Mouse (Mus musculus): ENCODE results near the gene Katnbl1.
"Not testable (repeated sequence)": the region's sequence is repeated elsewhere in the genome, so short reads cannot be mapped to it uniquely, and the experiment has no call there.

Katnbl1 gene

GRCm38 (mm10) chr2:112392689-112393088 is 13.7 kb downstream of the Katnbl1 start:
- no peak for DNase-seq (ENCODE audit: extremely low spot score, low read depth, low spot score)

- no peak for DNase-seq (ENCODE audit: extremely low spot score, low read depth, low spot score)
These were observed 14.9 kb downstream of the Katnbl1 start for GRCm38 (mm10) chr2:112393958-112394357.

GRCm38 (mm10) chr2:112396649-112397048 is 17.6 kb downstream of the Katnbl1 start:
- no peak for DNase-seq (ENCODE audit: extremely low spot score, low read depth, low spot score)

GRCm38 (mm10) chr2:112407030-112407429 is 28.0 kb downstream of the Katnbl1 start:
- no peak for DNase-seq (ENCODE audit: extremely low spot score, low read depth, low spot score)

GRCm38 (mm10) chr2:112425308-112425707 is 46.3 kb downstream of the Katnbl1 start:
- no peak for DNase-seq (ENCODE audit: extremely low spot score, low read depth, low spot score)

GRCm38 (mm10) chr2:112428534-112428933 is 49.5 kb downstream of the Katnbl1 start:
- not testable (repeated sequence) for DNase-seq (ENCODE audit: extremely low spot score, low read depth, low spot score)

- no peak for DNase-seq (ENCODE audit: extremely low spot score, low read depth, low spot score)
These were observed 50.7 kb downstream of the Katnbl1 start for GRCm38 (mm10) chr2:112429665-112430064.

- no peak for DNase-seq (ENCODE audit: extremely low spot score, low read depth, low spot score)
These were observed 51.4 kb downstream of the Katnbl1 start for GRCm38 (mm10) chr2:112430403-112430802.

GRCm38 (mm10) chr2:112432523-112432922 is 53.5 kb downstream of the Katnbl1 start:
- DNase-seq (ENCODE audit: extremely low spot score, low read depth, low spot score): no peak

GRCm38 (mm10) chr2:112433359-112433758 is 54.3 kb downstream of the Katnbl1 start:
- DNase-seq (ENCODE audit: extremely low spot score, low read depth, low spot score): no peak

GRCm38 (mm10) chr2:112436292-112436691 is 57.3 kb downstream of the Katnbl1 start:
- DNase-seq (ENCODE audit: extremely low spot score, low read depth, low spot score): no peak

GRCm38 (mm10) chr2:112437589-112437988 is 58.6 kb downstream of the Katnbl1 start:
- no peak for DNase-seq (ENCODE audit: extremely low spot score, low read depth, low spot score)

GRCm38 (mm10) chr2:112443491-112443890 is 64.5 kb downstream of the Katnbl1 start:
- no peak for DNase-seq (ENCODE audit: extremely low spot score, low read depth, low spot score)

GRCm38 (mm10) chr2:112445511-112445910 is 66.5 kb downstream of the Katnbl1 start:
- DNase-seq (ENCODE audit: extremely low spot score, low read depth, low spot score): no peak

- DNase-seq (ENCODE audit: extremely low spot score, low read depth, low spot score): not testable (repeated sequence)
These were observed 69.0 kb downstream of the Katnbl1 start for GRCm38 (mm10) chr2:112448046-112448445.

- DNase-seq (ENCODE audit: extremely low spot score, low read depth, low spot score): no peak
These were observed 69.6 kb downstream of the Katnbl1 start for GRCm38 (mm10) chr2:112448510-112449059.

- DNase-seq (ENCODE audit: extremely low spot score, low read depth, low spot score): no peak
These were observed 70.7 kb downstream of the Katnbl1 start for GRCm38 (mm10) chr2:112449597-112450296.

- DNase-seq (ENCODE audit: extremely low spot score, low read depth, low spot score): not testable (repeated sequence)
These were observed 73.5 kb downstream of the Katnbl1 start for GRCm38 (mm10) chr2:112452513-112452912.

- DNase-seq (ENCODE audit: extremely low spot score, low read depth, low spot score): no peak
These were observed 75.3 kb downstream of the Katnbl1 start for GRCm38 (mm10) chr2:112454125-112454861.

GRCm38 (mm10) chr2:112454862-112455564 is 76.0 kb downstream of the Katnbl1 start, which contains the start of gene Emc7:
Gene Emc7 (plus strand): TSS chr2:112454997.
- DNase-seq (ENCODE audit: extremely low spot score, low read depth, low spot score): peak; percentile 58

GRCm38 (mm10) chr2:112460557-112460956 is 81.5 kb downstream of the Katnbl1 start:
- no peak for DNase-seq (ENCODE audit: extremely low spot score, low read depth, low spot score)
